Mouse (Mus musculus): ENCODE measurements at regions not wholly inside any gene's neighbourhood (a gene's known extent, or its start where the extent isn't known, plus 50 kb on each side); places are given as distances from the start of the nearest gene placed in this dataset.

DNA sequence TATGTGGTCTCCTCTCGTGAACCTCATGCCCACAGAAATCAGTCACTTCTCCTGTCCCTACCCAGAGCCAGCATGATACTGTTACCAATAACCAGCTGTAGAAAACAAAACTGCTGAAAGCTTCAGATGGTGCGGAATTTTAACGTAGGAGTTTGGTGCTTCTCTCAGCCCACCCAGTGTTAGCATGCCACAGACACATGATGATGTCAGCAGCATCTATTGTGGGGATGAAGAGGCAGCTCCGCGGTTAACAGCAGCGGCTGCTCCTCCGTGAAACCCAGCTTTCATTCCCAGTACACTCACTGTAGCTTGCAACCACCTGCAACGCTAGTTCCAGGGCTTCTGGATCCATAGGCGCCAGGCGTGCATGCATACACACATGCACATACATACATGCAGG, 83.5 kb upstream of the Ctnnb1 start:
- no peak for TF ChIP-seq POLR2A (IDR thresholded peaks at IDR 0.05; ENCODE audit: insufficient read depth, low read depth, low read length)
- TF ChIP-seq CTCF (IDR thresholded peaks at IDR 0.05), result no peak
- no peak for TF ChIP-seq EP300 (IDR thresholded peaks at IDR 0.05; ENCODE audit: insufficient read depth, low read depth, low read length)
